Mouse (Mus musculus) neural tube, embryonic 11.5 days (tissue): Measurements from ENCODE around the gene Rarg. TPM values are rescaled to one million over a fixed set of nuclear protein-coding genes. Genes with fewer than 3 reads are reported as not detected.
A peak's percentile ranks its signal among the peaks of the same experiment; 100 is the strongest.

ENCODE experiments used
- ATAC-seq: fragments of 200-750 bp; cut with Nextera tagmentation; 2 replicates; pipeline ENCODE4 v1.8.0; 2017; ENCODE audit warnings: moderate number of reproducible peaks, mild to moderate bottlenecking, moderate TSS enrichment, moderate library complexity; ENCODE audit not compliant: insufficient read depth, low FRiP score, low TSS enrichment
- DNase-seq: peaks from one replicate; pipeline ENCODE4 v3.0.0-alpha.2; 2015; ENCODE audit warnings: low spot score
- H3K27ac ChIP-seq: fragments of 300-500 bp; sonication (generic); 2 replicates; pipeline ENCODE4 v1.5.1; 2014; ENCODE audit warnings: low read depth, mild to moderate bottlenecking, low read length
- H3K27me3 ChIP-seq: fragments of 300-500 bp; sonication (generic); 2 replicates; pipeline ENCODE4 v1.6.1; 2014; ENCODE audit warnings: mild to moderate bottlenecking, low read length, mixed read lengths; ENCODE audit not compliant: control insufficient read depth, insufficient read depth
- H3K36me3 ChIP-seq: fragments of 300-500 bp; sonication (generic); 2 replicates; pipeline ENCODE4 v1.6.1; 2014; ENCODE audit warnings: mild to moderate bottlenecking, low read length, moderate library complexity, mixed read lengths; ENCODE audit not compliant: control insufficient read depth, insufficient read depth
- H3K4me1 ChIP-seq: fragments of 300-500 bp; sonication (generic); 2 replicates; pipeline ENCODE4 v1.6.1; 2014; ENCODE audit warnings: low read length, mixed read lengths; ENCODE audit not compliant: control insufficient read depth, insufficient read depth
- H3K4me2 ChIP-seq: fragments of 300-500 bp; sonication (generic); 2 replicates; pipeline ENCODE4 v1.6.1; 2014; ENCODE audit warnings: low read depth, mild to moderate bottlenecking, moderate library complexity
- H3K4me3 ChIP-seq: fragments of 300-500 bp; sonication (generic); 2 replicates; pipeline ENCODE4 v1.5.1; 2014; ENCODE audit warnings: low read depth, low read length
- H3K9ac ChIP-seq: fragments of 300-500 bp; sonication (generic); 2 replicates; pipeline ENCODE4 v1.6.1; 2014; ENCODE audit warnings: mild to moderate bottlenecking, low read length
- H3K9me3 ChIP-seq: fragments of 300-500 bp; sonication (generic); 2 replicates; pipeline ENCODE4 v1.6.1; 2016; ENCODE audit warnings: low read length; ENCODE audit not compliant: control insufficient read depth
- WGBS: fragments of 180-500 bp; shearing (Covaris S2); extraction: QIAGEN DNeasy Blood & Tissue Kit; methylation state at CpG from one replicate; pipeline ENCODE4 v1.1.7; 2014; 5-methylcytosine and 5-hydroxymethylcytosine counted together
- polyA plus RNA-seq: library from polyadenylated mRNA; unstranded; fragments of >200 nt; fragmentation: Nextera tagmentation; extraction: Ambion mirVana; gene quantifications from 2 replicates; pipeline ENCODE4 v1.2.1, GENCODE M21; 2014

The Rarg gene
- polyA plus RNA-seq, 1 experiment from 2014 or later: 24.0 TPM

GRCm38 (mm10) chr15:102248812-102249191 is 8.5 kb downstream of the Rarg start:
- H3K27ac ChIP-seq: no peak overlapping the region
- DNase-seq (no peak), ATAC-seq (no peak)
- peaks cover 29% of the 10 kb centered on the region for H3K4me1 ChIP-seq
- no peaks in the 10 kb centered on the region for H3K36me3 ChIP-seq
- H3K9ac ChIP-seq: no peak overlapping the region
- WGBS: 10% methylated on average over 3 of the region's 3 CpGs
- peaks cover 16% of the 10 kb centered on the region for H3K27me3 ChIP-seq
- peak overlapping the region; percentile 5; the same call in 1 of the 2 replicates for H3K4me2 ChIP-seq
- H3K9me3 ChIP-seq: no peaks in the 10 kb centered on the region
- 0 out of 2 replicates have a peak overlapping the region, but pooled peaks have one; percentile 8 for H3K4me3 ChIP-seq

- Histone ChIP-seq H3K27ac (no peak overlapping the region), H3K4me1 (peaks cover 34% of the 10 kb centered on the region), H3K9me3 (no peaks in the 10 kb centered on the region), H3K4me2 (peak overlapping the region; percentile 82), H3K36me3 (no peaks in the 10 kb centered on the region), H3K27me3 (peaks cover 17% of the 10 kb centered on the region), H3K4me3 (peak overlapping the region; percentile 56), H3K9ac (peak overlapping the region; percentile 43)
- WGBS: 8% methylated on average over 8 of the region's 8 CpGs
- ATAC-seq (no peak), DNase-seq (no peak)
Observed at GRCm38 (mm10) chr15:102248131-102248811, 9.0 kb downstream of the Rarg start.

DNA sequence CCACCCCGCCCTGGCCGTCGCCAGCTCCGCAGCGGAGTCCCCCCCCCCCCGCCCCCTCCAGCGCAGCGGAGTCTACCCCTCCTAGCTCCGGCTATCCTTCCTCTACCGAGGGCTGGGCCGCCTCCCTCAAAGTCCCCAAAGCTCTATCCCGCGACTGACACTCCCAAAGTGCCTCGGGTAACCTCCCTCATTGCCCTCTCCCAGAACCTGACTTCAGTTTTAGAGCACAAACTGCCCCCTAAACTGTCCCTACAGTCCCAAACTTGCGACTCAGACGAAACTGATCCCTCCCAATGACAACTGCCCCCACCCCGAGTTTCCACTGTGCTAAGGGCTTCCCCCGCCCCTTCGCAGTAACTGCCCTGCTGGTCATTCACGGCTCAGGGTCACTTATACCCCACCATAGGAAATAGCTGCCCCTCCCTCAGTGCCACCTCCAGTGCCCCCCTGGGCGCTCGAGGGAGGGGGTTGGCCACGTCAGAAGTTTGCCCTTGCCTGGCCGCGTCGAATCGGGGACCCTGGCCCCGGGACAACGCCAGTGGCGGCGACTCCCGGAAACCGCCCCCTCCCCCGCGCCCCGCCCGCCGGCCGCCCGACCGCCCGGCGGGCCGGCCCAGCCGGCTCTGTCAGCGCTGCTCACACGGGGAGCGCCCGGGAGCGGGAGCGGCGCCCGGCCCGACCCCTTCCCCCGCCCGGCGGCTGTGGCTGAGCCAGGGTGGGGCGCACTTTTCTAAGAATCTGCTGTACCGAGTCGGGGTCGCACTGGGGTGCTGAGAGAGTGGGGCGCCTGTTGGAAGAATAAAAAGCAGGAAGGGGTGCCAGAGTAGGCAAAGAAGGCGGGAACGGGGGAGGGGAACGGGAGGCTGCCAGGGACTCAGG is 9.8 kb downstream of the Rarg start:
- under 1% methylated on average over 39 of the region's 65 CpGs for WGBS
- Histone ChIP-seq H3K27ac (peak overlapping the region; percentile 47), H3K4me2 (peak overlapping the region; percentile 82), H3K27me3 (peaks cover 17% of the 10 kb centered on the region), H3K9me3 (no peaks in the 10 kb centered on the region), H3K4me3 (peak overlapping the region; percentile 56), H3K36me3 (no peaks in the 10 kb centered on the region), H3K4me1 (peaks cover 39% of the 10 kb centered on the region), H3K9ac (peak overlapping the region; percentile 43)
- peak; percentile 71 for DNase-seq
- peak; percentile 35; the same call in 1 of the 2 replicates for ATAC-seq

- peak overlapping the region; percentile 47; the same call in 1 of the 2 replicates for H3K27ac ChIP-seq
- DNase-seq (peak; percentile 93), ATAC-seq (peak; percentile 67)
- peaks cover 39% of the 10 kb centered on the region for H3K4me1 ChIP-seq
- peaks cover 17% of the 10 kb centered on the region for H3K27me3 ChIP-seq
- H3K4me2 ChIP-seq: peak overlapping the region; percentile 82
- peak overlapping the region; percentile 43 for H3K9ac ChIP-seq
- 1% methylated on average over 33 of the region's 35 CpGs for WGBS
- peak overlapping the region; percentile 56 for H3K4me3 ChIP-seq
- H3K9me3 ChIP-seq: no peaks in the 10 kb centered on the region
- no peaks in the 10 kb centered on the region for H3K36me3 ChIP-seq
Observed at GRCm38 (mm10) chr15:102246866-102247251, 10.5 kb downstream of the Rarg start.

DNA sequence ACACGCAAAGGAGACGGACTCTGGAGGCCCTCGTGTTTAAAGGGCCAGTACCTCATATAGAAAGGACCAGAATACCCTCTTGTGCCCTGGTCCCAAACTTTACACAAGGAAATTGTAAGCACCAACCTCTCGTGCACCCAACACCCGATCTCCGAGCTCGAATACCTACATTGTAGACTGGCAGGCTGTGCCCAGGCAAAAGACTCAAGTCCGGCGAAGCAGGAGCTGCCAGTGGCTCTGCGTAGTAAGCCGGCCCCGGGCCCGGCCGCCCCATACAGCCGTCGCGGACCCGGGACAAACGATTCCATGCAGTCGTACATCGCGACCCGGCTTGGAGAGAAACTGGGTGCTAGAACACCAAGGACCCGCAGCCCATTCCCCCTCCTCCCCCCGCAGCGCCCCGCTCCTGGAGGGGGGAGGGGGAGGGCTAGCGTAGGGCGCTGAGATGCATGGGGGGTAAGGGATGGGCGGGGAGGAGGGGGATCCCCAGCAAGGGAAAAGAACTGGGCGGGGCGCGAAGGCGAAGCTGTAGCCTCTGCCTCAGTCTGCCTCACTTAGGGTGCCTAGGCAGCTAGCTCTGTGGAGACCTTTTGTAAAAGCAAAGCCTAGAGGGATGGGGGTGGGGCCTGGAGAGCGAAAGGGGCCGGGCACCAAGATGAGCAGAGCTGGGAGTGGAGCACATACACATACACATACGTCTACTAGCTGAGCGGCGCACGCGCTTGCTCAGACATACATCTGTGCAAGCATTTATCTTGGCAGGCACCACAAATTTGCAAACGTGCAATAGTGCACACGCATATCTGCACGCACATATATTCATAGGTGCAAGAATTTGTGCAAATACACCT is 11.2 kb downstream of the Rarg start:
- Histone ChIP-seq H3K4me3 (peak overlapping the region; percentile 56), H3K27me3 (peaks cover 17% of the 10 kb centered on the region), H3K9me3 (no peaks in the 10 kb centered on the region), H3K4me2 (peak overlapping the region; percentile 82), H3K4me1 (peaks cover 39% of the 10 kb centered on the region), H3K9ac (peak overlapping the region; percentile 65), H3K27ac (peak overlapping the region; percentile 47), H3K36me3 (no peaks in the 10 kb centered on the region)
- WGBS: under 1% methylated on average over 40 of the region's 44 CpGs
- ATAC-seq (peak; percentile 66), DNase-seq (peak; percentile 78)

- no peak for ATAC-seq
- Histone ChIP-seq H3K4me3 (peak overlapping the region; percentile 56), H3K4me2 (peak overlapping the region; percentile 82), H3K36me3 (no peaks in the 10 kb centered on the region), H3K27me3 (peaks cover 17% of the 10 kb centered on the region), H3K27ac (no peak overlapping the region), H3K4me1 (peaks cover 39% of the 10 kb centered on the region), H3K9me3 (no peaks in the 10 kb centered on the region), H3K9ac (no peak overlapping the region)
- no peak for DNase-seq
- 3% methylated on average over 14 of the region's 14 CpGs for WGBS
Observed at GRCm38 (mm10) chr15:102245461-102245881, 11.8 kb downstream of the Rarg start.

DNA sequence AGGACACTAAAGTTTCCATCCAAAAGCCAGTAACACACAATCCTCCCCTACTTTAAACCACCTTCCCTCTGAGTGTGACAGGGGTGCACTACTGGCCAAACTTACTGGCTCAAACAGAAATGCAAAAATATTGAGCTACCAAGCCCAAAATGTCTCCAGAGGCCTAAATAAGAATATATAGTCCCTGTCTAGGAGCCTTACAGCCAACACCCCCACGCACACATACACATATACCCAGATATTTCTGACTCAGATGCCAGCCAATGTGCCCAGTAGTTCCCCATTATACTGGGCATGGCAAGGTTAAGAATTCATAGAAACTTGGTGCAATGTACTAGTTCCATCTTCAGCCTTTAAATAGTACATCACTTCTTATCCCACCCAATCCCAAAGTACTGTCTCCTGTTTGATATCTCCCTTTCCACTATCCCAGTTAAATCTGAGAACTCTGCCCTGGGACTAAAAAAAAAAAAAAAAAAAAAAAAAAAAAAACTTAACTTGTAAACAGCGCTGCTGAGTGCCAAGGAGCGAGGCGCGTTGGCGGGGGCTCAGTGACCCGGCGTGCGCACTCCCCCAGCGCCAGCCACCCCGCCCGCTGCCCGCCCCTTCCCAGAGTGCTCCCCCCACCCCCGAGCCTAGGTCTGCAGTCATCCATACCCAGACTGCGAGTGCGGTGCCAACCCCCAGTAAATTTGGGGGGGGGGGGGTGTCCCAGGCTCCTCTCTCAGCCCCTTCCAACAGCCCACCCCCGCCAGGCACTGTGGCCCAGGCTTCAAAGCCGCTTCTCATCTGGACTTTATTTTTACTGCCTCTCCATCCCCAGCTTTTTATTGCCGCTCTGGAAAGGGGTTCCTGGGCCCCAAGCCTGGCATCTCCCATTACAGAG is 12.8 kb downstream of the Rarg start:
- H3K9ac ChIP-seq: no peak overlapping the region
- H3K4me2 ChIP-seq: peak overlapping the region; percentile 82
- no peaks in the 10 kb centered on the region for H3K9me3 ChIP-seq
- DNase-seq (no peak), ATAC-seq (no peak)
- no peaks in the 10 kb centered on the region for H3K36me3 ChIP-seq
- H3K4me3 ChIP-seq: peak overlapping the region; percentile 56
- peaks cover 32% of the 10 kb centered on the region for H3K4me1 ChIP-seq
- H3K27ac ChIP-seq: no peak overlapping the region
- 6% methylated on average over 18 of the region's 19 CpGs for WGBS
- peaks cover 17% of the 10 kb centered on the region for H3K27me3 ChIP-seq
